Mouse (Mus musculus): ENCODE data around the gene Hist1h1d. TPM values are rescaled to one million over a fixed set of nuclear protein-coding genes. Genes with fewer than 3 reads are reported as not detected.
A peak's percentile ranks its signal among the peaks of the same experiment; 100 is the strongest.
"Not testable (repeated sequence)": the region's sequence is repeated elsewhere in the genome, so short reads cannot be mapped to it uniquely, and the experiment has no call there.

Gene Hist1h1d
- polyA plus RNA-seq, 1 experiment: 0.04 TPM

DNA sequence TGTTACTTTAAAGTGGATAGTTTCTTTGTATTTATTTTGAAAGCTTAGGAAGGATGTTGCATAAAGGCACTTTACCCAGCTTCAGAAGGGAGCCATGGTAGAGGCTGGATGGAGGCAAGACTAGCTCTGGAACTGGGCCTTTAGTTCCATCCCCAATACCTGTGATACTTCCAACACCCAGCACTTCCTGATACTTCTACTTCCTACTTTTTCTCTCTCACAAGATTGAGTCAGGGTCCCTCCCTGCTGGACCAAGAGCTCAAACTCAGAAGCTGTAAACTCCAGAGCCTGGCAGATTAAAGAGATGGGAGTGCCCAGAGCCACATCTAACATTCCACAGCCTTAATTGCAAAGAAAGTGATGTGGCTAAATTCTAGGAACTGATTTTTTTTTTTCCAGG, 31.3 kb downstream of the Hist1h1d start:
- Histone ChIP-seq H3K4me1 (ENCODE audit: control insufficient read depth, insufficient read depth, low read length) (no peaks in the 10 kb centered on the region; the same call in 1 of the 2 replicates), H3K27ac (ENCODE audit: insufficient read depth, low read length) (peak overlapping the region; percentile 67; the same call in 1 of the 2 replicates), H3K4me3 (ENCODE audit: insufficient read depth, low read length) (peak overlapping the region; percentile 65; the same call in 1 of the 2 replicates)
- TF ChIP-seq CTCF (IDR thresholded peaks at IDR 0.05; ENCODE audit: extremely low read depth, insufficient read depth, low read length) (no peak), POLR2A (IDR thresholded peaks at IDR 0.05; ENCODE audit: extremely low read depth, insufficient read depth, low read length) (no peak)

DNA sequence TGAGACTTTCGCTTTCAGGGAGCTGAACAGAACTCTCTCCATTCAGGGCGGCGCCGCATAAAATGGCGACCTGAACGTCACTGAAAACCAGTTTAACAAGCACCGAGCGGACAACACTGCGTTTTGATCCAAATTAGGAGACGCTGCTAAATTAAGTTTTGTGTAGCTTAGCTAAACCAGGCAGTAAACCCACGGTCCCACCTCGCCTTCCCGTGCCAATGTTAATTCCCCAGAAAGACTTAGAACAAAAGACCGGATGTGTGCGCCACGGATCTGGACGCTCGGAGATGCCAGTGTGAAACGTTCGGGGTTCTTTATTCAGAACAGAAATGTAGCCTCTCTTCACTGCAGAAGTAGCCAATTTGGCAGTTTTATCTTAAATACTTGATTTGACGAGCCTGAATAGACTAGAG, 32.0 kb downstream of the Hist1h1d start:
- H3K27ac ChIP-seq (ENCODE audit: insufficient read depth, low read length): peak overlapping the region; percentile 80
- no peak for TF ChIP-seq CTCF (IDR thresholded peaks at IDR 0.05; ENCODE audit: extremely low read depth, insufficient read depth, low read length)
- TF ChIP-seq POLR2A (IDR thresholded peaks at IDR 0.05; ENCODE audit: extremely low read depth, insufficient read depth, low read length): 0 out of 2 replicates have a peak, but pooled peaks have one; percentile 22

DNA sequence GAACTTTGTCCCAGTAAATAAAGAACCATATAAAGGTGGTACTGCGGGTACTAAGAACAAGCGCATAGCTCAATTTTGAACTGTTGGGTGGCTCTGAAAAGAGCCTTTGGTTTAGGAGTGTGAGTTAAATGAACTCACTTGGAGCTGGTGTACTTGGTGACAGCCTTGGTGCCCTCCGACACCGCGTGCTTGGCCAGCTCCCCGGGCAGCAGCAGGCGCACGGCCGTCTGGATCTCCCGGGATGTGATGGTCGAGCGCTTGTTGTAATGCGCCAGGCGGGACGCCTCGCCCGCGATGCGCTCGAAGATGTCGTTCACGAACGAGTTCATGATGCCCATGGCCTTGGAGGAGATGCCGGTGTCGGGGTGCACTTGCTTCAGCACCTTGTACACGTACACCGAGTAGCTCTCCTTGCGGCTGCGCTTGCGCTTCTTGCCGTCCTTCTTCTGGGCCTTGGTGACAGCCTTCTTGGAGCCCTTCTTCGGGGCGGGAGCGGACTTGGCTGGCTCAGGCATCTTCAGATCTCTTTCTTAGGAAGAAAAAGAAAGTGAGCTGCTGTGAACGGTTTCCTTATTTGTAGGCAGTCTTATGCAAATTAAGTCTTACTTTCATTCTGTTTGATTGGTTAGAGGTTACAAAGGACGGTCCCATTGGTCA, 32.5 kb downstream of the Hist1h1d start:
- TF ChIP-seq POLR2A (IDR thresholded peaks at IDR 0.05; ENCODE audit: extremely low read depth, insufficient read depth, low read length): peak; percentile 91
- Histone ChIP-seq H3K4me3 (ENCODE audit: insufficient read depth, low read length) (peak overlapping the region; percentile 65), H3K27ac (ENCODE audit: insufficient read depth, low read length) (peak overlapping the region; percentile 95)
- H3K4me1 ChIP-seq (ENCODE audit: control insufficient read depth, insufficient read depth, low read length): not testable (repeated sequence)

More for the DNA sequence above, 32.0 kb downstream of the Hist1h1d start:
- no peaks in the 10 kb centered on the region; the same call in 1 of the 2 replicates for H3K4me1 ChIP-seq (ENCODE audit: control insufficient read depth, insufficient read depth, low read length)
- H3K4me3 ChIP-seq (ENCODE audit: insufficient read depth, low read length): peak overlapping the region; percentile 65

DNA sequence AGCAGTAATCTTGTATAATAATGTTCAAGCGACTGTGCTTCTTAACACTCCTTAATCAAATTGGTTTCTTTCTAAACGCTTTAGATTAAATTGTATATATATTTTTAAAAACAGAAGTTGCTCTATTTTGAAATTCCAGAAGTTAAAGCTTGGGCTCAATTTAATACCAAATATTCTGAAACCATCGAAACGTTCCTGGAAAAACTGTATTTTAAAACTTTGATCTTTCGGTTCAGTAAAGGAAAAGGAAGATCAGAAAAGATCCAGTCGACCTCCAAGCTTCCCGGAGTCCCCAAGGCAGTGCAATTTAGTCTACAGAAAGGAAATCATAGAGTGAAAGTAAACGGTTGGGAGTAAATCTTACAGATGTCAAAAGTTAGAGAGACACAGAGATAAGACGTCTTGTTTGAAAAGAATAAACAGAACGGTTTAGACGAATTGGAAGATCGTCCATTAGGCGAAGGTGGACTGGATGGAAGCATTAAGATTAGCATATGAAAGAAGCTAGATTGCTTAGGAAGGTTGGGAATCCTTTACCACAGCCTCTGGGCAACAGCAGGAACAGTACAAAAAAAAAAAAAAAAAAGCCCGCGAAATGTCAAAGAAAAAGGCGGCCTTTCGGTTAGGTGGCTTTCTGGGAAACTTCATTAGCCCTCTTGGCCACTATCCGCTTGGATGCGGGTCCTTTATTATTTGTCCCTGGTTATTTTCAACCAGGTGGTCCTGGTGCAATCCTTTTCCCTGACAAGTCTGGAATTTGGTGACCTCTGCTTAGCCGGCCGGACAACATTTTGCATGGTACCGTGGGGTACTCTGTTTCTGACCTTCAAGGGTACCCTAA, 33.3 kb downstream of the Hist1h1d start:
- no peak overlapping the region for H3K27ac ChIP-seq (ENCODE audit: insufficient read depth, low read length)
- H3K4me3 ChIP-seq (ENCODE audit: insufficient read depth, low read length): peak overlapping the region; percentile 65
- no peak for TF ChIP-seq CTCF (IDR thresholded peaks at IDR 0.05; ENCODE audit: extremely low read depth, insufficient read depth, low read length)
- no peaks in the 10 kb centered on the region; the same call in 1 of the 2 replicates for H3K4me1 ChIP-seq (ENCODE audit: control insufficient read depth, insufficient read depth, low read length)

DNA sequence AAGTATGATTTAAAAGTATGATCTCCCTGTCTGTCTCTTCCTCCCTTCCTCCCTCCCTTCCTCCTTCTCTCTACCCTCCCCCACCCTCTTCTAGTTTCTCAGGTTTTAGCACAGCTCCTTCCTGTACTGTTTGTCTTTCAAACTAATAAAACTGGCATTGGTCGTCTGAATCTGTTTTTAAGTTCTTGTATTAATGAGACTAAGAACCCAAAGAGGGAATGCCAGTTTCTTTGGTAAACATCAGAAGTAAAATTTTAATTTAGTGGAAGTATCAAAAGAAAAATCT, 33.8 kb downstream of the Hist1h1d start:
- no peak overlapping the region for H3K27ac ChIP-seq (ENCODE audit: insufficient read depth, low read length)
- H3K4me1 ChIP-seq (ENCODE audit: control insufficient read depth, insufficient read depth, low read length): no peaks in the 10 kb centered on the region; the same call in 1 of the 2 replicates
- TF ChIP-seq CTCF (IDR thresholded peaks at IDR 0.05; ENCODE audit: extremely low read depth, insufficient read depth, low read length) (no peak), POLR2A (IDR thresholded peaks at IDR 0.05; ENCODE audit: extremely low read depth, insufficient read depth, low read length) (no peak)
- H3K4me3 ChIP-seq (ENCODE audit: insufficient read depth, low read length): no peak overlapping the region; the same call in 1 of the 2 replicates

DNA sequence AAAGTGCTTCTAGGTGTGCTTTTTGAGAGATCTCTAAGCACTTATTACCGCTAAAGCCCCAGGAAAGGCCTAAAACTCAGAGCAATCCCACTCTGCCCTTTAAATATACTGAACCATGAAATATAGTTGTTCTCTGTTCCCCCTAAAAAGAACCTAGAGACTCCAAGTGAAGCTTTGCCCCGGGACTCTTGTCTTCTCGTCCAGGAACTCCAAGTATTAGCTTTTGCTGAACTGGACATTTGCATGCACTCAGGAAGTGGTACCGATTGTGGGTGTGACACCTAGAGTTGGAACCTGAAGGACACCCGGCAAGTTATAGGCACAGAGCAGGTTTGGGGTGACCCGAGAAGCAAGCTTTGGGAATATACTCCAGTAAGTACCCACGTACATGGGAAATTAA, 38.1 kb downstream of the Hist1h1d start:
- no peaks in the 10 kb centered on the region; the same call in 1 of the 2 replicates for H3K4me1 ChIP-seq (ENCODE audit: control insufficient read depth, insufficient read depth, low read length)
- H3K27ac ChIP-seq (ENCODE audit: insufficient read depth, low read length): no peak overlapping the region
- no peak for TF ChIP-seq CTCF (IDR thresholded peaks at IDR 0.05; ENCODE audit: extremely low read depth, insufficient read depth, low read length)
- no peak for TF ChIP-seq POLR2A (IDR thresholded peaks at IDR 0.05; ENCODE audit: extremely low read depth, insufficient read depth, low read length)
- H3K4me3 ChIP-seq (ENCODE audit: insufficient read depth, low read length): no peak overlapping the region

DNA sequence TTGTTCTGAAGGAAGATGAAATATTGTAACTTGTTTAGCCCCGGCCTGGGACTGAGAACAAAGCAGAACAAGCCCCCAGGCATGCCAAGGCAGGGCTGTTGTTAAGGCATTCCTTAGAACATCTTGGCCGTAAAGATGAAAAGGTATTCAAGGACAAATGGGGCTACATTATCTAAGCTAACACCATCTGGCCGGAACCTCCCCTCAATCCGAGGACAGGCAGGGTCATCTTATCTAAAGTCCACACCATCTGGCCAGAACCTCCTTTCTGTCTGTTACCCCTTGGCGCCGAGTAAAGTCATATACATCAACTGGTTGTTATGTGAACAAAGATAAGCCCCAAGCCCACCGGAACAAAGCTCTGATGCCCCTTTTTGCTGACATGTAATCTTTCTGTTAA, 38.8 kb downstream of the Hist1h1d start:
- H3K27ac ChIP-seq (ENCODE audit: insufficient read depth, low read length); H3K4me1 ChIP-seq (ENCODE audit: control insufficient read depth, insufficient read depth, low read length); H3K4me3 ChIP-seq (ENCODE audit: insufficient read depth, low read length): not testable (repeated sequence)

DNA sequence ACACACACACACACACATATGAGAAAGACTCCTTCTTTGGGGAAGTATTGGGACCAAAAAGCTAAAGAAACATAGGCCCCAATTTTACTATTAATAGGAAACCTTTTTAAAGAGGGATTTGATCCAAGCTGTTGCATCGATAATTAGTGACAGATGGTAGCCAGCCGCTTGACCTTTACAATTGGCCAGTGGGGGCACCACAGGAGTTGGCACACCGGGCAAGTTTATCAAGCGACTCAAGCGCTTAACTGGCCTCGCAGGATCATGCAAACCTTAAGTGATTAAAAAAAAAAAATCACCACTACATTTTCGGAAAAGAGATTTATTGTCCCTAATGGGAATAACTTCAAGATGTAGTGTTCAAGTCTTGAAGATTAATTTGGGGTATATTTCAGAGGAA, 39.6 kb downstream of the Hist1h1d start:
- TF ChIP-seq POLR2A (IDR thresholded peaks at IDR 0.05; ENCODE audit: extremely low read depth, insufficient read depth, low read length): no peak
- TF ChIP-seq CTCF (IDR thresholded peaks at IDR 0.05; ENCODE audit: extremely low read depth, insufficient read depth, low read length): no peak
- Histone ChIP-seq H3K27ac (ENCODE audit: insufficient read depth, low read length) (no peak overlapping the region), H3K4me3 (ENCODE audit: insufficient read depth, low read length) (no peak overlapping the region), H3K4me1 (ENCODE audit: control insufficient read depth, insufficient read depth, low read length) (no peaks in the 10 kb centered on the region)

DNA sequence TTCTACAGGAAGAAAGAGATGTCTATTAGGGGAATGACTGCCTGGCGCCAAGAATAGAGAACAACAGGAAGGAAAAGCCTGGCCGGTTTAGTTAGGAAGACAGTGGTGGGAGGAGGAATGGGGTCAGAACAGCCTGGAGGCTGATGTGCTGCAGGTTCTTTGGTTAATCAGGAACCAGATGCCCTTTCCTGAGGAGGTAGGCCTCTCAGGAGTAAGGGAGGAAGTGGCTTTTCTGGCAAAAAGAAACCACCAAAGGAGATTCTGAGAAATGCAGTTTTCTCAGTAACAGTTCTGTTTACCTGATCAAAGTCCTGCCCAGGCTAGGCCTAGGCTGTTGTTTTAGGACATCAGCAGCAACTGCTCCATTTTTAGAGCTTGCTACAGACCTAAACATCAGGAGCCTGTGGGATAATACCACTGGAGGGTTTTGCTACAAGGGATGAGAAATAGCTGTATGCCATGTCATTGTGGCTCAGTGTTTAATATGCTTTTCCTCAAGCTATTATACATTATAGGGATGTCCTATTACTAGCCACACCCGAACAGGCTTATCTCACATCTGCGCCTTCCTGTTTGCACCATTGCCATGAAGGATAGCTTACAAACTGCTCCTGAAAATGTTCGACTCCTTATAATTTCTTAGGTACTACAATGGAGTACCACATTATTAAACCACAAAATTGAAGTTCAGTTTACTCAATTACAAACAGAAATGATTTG, 40.1 kb downstream of the Hist1h1d start:
- Histone ChIP-seq H3K27ac (ENCODE audit: insufficient read depth, low read length) (no peak overlapping the region), H3K4me1 (ENCODE audit: control insufficient read depth, insufficient read depth, low read length) (no peaks in the 10 kb centered on the region), H3K4me3 (ENCODE audit: insufficient read depth, low read length) (no peak overlapping the region)
- TF ChIP-seq CTCF (IDR thresholded peaks at IDR 0.05; ENCODE audit: extremely low read depth, insufficient read depth, low read length) (no peak), POLR2A (IDR thresholded peaks at IDR 0.05; ENCODE audit: extremely low read depth, insufficient read depth, low read length) (no peak)

Measured in cortical plate, adult 2 months (tissue).